Mouse (Mus musculus): ENCODE measurements around the gene Scgb3a1. TPM values are rescaled to one million over a fixed set of nuclear protein-coding genes. Genes with fewer than 3 reads are reported as not detected.

Scgb3a1 gene
- not detected in 2 replicates for total RNA-seq (2014; rRNA removed)
- 0.33 and 0.55 TPM in 2 replicates for polyA plus RNA-seq (2015; fragmentation: Nextera tagmentation; extraction: Ambion mirVana)

DNA sequence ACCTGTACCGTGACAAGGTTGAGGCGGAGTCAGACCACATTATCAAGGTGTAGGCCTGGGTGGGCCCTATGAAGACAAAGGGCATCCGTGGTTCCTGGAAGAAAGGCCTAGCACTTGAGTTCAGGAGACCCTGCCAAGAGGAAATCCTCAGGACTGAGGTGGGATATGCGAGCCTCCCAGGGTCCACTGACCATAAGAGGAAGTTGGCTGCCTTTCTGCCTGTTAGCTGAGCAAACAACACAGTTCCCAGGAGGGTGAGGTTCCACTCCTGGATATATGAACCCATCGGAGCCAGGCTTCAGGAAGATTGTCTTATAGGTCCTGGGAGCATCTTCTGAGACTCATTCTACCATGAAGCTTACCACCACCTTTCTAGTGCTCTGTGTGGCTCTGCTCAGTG lies at the start of gene Scgb3a1:
TSS of gene Scgb3a1 (plus strand) at position 301 of the 400 bp plus-strand sequence.
- Histone ChIP-seq H3K9ac (replicated peaks; ENCODE audit: low read length) (no peak within 1 kb of the TSS), H3K4me3 (ENCODE audit: low read length) (no peak within 1 kb of the TSS), H3K27ac (no peak within 1 kb of the TSS), H3K9me3 (ENCODE audit: low read length) (no peaks in the 10 kb centered on the region), H3K36me3 (ENCODE audit: insufficient read depth, low read length) (no peaks in the 10 kb centered on the region), H3K4me2 (ENCODE audit: low read depth, low read length) (no peak within 1 kb of the TSS), H3K4me1 (ENCODE audit: insufficient read depth, low read length) (no peaks in the 10 kb centered on the region), H3K27me3 (ENCODE audit: insufficient read depth, low read length) (no peaks in the 10 kb centered on the region)
- DNase-seq (ENCODE audit: low spot score) = no peak
- TF ChIP-seq CTCF (IDR thresholded peaks at IDR 0.05; ENCODE audit: low read depth) = no peak
- ATAC-seq = no peak
- WGBS = 81% methylated on average over 5 of the region's 5 CpGs

DNA sequence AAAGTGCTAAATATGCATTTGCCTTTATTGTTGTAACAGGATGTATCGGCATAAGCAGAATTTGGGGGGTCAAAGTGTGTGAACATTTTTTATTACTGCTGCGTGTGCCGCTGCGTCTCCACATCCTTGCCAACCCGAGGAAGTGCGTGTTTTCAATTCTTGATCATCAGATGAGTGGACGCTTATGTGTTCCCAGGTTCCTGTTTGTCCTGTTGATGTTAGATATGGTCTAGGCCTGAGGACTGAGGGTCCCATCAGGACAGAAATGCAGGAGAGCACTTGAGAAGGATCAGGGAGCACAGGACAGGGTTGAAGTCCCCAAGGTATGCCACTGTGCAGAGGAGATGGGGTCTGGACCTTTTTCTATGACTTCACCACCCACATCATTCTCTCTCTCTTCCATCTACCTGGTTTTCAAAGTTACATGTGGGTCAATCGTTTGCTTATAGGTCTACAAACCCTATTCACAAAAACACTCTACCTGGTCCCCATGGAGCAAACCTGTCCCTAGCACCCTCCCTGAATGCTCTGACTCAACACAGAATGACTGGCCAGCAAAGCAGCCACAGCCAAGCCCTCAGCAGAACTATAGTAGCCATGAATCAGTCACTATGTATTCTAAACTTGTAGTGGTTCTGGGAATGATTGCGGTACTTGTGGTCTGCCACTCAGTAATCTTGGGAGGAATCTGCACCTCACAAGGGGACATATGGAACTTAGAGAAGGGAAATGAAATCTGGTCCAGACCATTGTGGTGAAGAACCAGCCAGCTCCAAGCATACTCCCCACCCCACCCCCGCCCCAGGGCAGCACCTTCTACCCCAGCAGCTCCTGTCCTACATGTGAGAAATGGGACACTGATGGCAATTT lies 47.3 kb upstream of the Scgb3a1 start:
- 91% methylated on average over 10 of the region's 10 CpGs for WGBS
- H3K4me1 ChIP-seq (ENCODE audit: insufficient read depth, low read length) = no peaks in the 10 kb centered on the region
- H3K36me3 ChIP-seq (ENCODE audit: insufficient read depth, low read length) = no peaks in the 10 kb centered on the region
- no peak overlapping the region for H3K9ac ChIP-seq (replicated peaks; ENCODE audit: low read length)
- H3K9me3 ChIP-seq (ENCODE audit: low read length) = no peaks in the 10 kb centered on the region
- DNase-seq (ENCODE audit: low spot score) (no peak), ATAC-seq (no peak)
- no peak for TF ChIP-seq CTCF (IDR thresholded peaks at IDR 0.05; ENCODE audit: low read depth)
- no peak overlapping the region for H3K27ac ChIP-seq
- no peaks in the 10 kb centered on the region for H3K27me3 ChIP-seq (ENCODE audit: insufficient read depth, low read length)
- H3K4me3 ChIP-seq (ENCODE audit: low read length) = no peak overlapping the region
- H3K4me2 ChIP-seq (ENCODE audit: low read depth, low read length) = no peak overlapping the region

DNA sequence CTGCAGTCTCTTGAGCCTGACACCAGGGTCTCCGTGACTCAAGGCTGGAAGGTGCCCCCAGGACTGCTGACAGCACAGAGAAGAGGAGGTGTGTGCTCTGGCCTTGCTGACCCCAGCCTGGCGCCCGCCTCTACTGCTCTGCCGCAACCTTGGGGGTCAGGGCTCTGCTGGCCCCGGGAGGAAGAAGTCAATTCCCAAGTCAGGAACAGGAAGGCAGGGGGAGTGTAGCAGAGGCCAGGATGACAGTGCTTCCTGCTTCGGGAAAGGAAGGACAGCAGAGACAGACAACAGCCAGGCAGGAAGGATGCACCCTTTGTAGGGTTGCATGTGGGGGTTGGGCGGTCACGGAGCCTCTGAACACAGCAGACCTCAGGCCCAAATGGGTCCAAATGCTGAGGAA lies 44.9 kb upstream of the Scgb3a1 start:
- DNase-seq (ENCODE audit: low spot score) (no peak), ATAC-seq (no peak)
- TF ChIP-seq CTCF (IDR thresholded peaks at IDR 0.05; ENCODE audit: low read depth) = no peak
- Histone ChIP-seq H3K27me3 (ENCODE audit: insufficient read depth, low read length) (no peaks in the 10 kb centered on the region), H3K4me2 (ENCODE audit: low read depth, low read length) (no peak overlapping the region), H3K27ac (no peak overlapping the region), H3K36me3 (ENCODE audit: insufficient read depth, low read length) (no peaks in the 10 kb centered on the region), H3K4me1 (ENCODE audit: insufficient read depth, low read length) (no peaks in the 10 kb centered on the region), H3K9ac (replicated peaks; ENCODE audit: low read length) (no peak overlapping the region), H3K4me3 (ENCODE audit: low read length) (no peak overlapping the region), H3K9me3 (ENCODE audit: low read length) (no peaks in the 10 kb centered on the region)
- WGBS = 77% methylated on average over 8 of the region's 8 CpGs

DNA sequence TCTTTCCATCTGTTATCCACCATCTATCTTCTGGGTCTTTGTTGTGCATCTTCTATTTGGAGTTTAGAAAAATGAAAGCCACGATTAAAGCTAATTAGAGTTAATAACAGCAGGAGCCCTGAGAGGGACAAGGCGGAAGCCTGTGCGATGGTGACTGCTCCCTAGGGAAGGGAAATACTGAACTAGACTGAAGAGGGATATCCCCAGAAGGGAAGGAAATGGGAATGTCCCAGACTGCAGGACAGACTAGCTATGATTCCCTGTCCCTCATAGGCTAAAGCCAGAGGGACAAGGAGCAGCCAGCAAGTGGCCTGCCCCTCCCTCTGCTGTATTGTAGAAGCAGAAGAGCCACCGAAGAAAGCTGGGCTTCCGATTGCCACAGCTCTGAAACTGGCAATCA lies 41.5 kb upstream of the Scgb3a1 start:
- Histone ChIP-seq H3K4me2 (ENCODE audit: low read depth, low read length) (no peak overlapping the region), H3K27me3 (ENCODE audit: insufficient read depth, low read length) (no peaks in the 10 kb centered on the region), H3K36me3 (ENCODE audit: insufficient read depth, low read length) (no peaks in the 10 kb centered on the region), H3K4me3 (ENCODE audit: low read length) (no peak overlapping the region), H3K9ac (replicated peaks; ENCODE audit: low read length) (no peak overlapping the region), H3K9me3 (ENCODE audit: low read length) (no peaks in the 10 kb centered on the region), H3K27ac (no peak overlapping the region), H3K4me1 (ENCODE audit: insufficient read depth, low read length) (no peaks in the 10 kb centered on the region)
- 81% methylated on average over 5 of the region's 5 CpGs for WGBS
- TF ChIP-seq CTCF (IDR thresholded peaks at IDR 0.05; ENCODE audit: low read depth) = no peak
- ATAC-seq = no peak
- DNase-seq (ENCODE audit: low spot score) = no peak

DNA sequence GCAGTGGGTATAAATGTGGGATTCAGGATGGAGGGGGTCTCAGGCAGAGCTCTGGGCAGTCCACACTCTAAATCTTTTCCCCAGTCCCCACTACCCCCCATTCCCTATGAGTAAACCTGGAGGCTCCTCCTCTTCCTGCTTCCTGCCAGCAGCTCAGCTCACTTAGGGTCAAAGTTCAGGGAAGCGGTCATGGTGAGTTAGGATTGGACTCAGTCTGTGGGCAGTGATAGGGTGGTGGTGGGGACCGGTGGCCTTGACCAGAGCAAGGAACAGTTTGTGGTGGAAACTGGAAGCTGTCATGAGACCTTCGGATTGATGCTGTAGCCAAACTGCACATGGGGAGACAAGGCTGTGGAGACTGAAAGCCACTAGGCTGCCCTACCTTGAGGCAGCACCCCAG lies 39.3 kb upstream of the Scgb3a1 start:
- TF ChIP-seq CTCF (IDR thresholded peaks at IDR 0.05; ENCODE audit: low read depth) = no peak
- H3K4me3 ChIP-seq (ENCODE audit: low read length) = no peak overlapping the region
- no peaks in the 10 kb centered on the region for H3K27me3 ChIP-seq (ENCODE audit: insufficient read depth, low read length)
- H3K9ac ChIP-seq (replicated peaks; ENCODE audit: low read length) = no peak overlapping the region
- no peaks in the 10 kb centered on the region for H3K36me3 ChIP-seq (ENCODE audit: insufficient read depth, low read length)
- ATAC-seq (peak; percentile 46; the same call in 1 of the 2 replicates), DNase-seq (ENCODE audit: low spot score) (no peak)
- no peak overlapping the region for H3K4me2 ChIP-seq (ENCODE audit: low read depth, low read length)
- no peak overlapping the region for H3K27ac ChIP-seq
- H3K4me1 ChIP-seq (ENCODE audit: insufficient read depth, low read length) = no peaks in the 10 kb centered on the region
- H3K9me3 ChIP-seq (ENCODE audit: low read length) = no peaks in the 10 kb centered on the region
- WGBS = 86% methylated on average over 3 of the region's 3 CpGs

DNA sequence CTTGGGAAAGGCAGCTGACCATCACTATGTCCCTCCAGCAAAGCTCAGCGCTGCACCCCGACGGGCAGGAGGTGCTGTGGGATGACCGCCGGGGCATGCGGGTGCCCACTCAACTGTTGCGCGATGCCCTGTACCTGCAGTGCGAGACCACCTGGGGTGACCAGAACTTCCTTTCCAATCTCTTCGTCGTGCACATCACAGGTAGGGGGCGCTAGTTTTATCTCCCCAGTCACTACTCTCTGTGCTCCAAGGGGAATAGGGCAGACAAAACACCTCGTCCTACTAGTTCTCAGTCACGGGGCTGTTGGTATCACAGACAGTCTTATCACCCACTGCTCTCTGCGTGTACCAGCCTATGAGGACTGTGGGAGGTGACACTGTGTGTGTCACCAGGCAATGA lies 37.5 kb upstream of the Scgb3a1 start:
- WGBS = 61% methylated on average over 15 of the region's 15 CpGs
- Histone ChIP-seq H3K27ac (no peak overlapping the region), H3K4me2 (ENCODE audit: low read depth, low read length) (no peak overlapping the region), H3K4me3 (ENCODE audit: low read length) (no peak overlapping the region), H3K36me3 (ENCODE audit: insufficient read depth, low read length) (no peaks in the 10 kb centered on the region), H3K9ac (replicated peaks; ENCODE audit: low read length) (no peak overlapping the region), H3K4me1 (ENCODE audit: insufficient read depth, low read length) (no peaks in the 10 kb centered on the region), H3K9me3 (ENCODE audit: low read length) (no peaks in the 10 kb centered on the region), H3K27me3 (ENCODE audit: insufficient read depth, low read length) (no peaks in the 10 kb centered on the region)
- TF ChIP-seq CTCF (IDR thresholded peaks at IDR 0.05; ENCODE audit: low read depth) = peak; percentile 21; the same call in 1 of the 2 replicates
- no peak for DNase-seq (ENCODE audit: low spot score)
- no peak for ATAC-seq

DNA sequence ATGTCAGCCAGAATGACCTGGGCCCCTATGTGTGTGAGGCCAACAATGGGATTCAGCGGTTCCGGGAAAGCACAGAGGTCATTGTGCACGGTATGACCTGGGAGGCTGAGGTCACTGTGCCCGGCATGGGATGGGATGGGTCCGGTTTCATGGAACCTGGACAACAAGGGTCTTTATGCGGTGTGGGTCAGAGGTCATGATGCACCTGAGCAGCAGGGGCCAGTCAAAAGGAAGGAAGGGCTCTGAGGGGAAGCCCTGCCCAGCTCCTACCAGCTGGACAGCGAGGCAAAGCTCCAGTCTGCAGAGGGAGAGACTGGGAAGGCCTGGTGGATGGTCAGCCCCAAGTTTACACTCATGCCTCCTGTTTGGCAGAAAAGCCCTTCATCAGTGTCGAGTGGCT lies 36.7 kb upstream of the Scgb3a1 start:
- Histone ChIP-seq H3K27ac (no peak overlapping the region), H3K36me3 (ENCODE audit: insufficient read depth, low read length) (no peaks in the 10 kb centered on the region), H3K4me3 (ENCODE audit: low read length) (no peak overlapping the region), H3K27me3 (ENCODE audit: insufficient read depth, low read length) (no peaks in the 10 kb centered on the region), H3K4me2 (ENCODE audit: low read depth, low read length) (no peak overlapping the region), H3K9me3 (ENCODE audit: low read length) (no peaks in the 10 kb centered on the region), H3K9ac (replicated peaks; ENCODE audit: low read length) (no peak overlapping the region), H3K4me1 (ENCODE audit: insufficient read depth, low read length) (no peaks in the 10 kb centered on the region)
- no peak for TF ChIP-seq CTCF (IDR thresholded peaks at IDR 0.05; ENCODE audit: low read depth)
- ATAC-seq (no peak), DNase-seq (ENCODE audit: low spot score) (no peak)
- 68% methylated on average over 8 of the region's 8 CpGs for WGBS
